Mouse (Mus musculus): Measurements from ENCODE around the gene Mab21l2.

The Mab21l2 gene

DNA sequence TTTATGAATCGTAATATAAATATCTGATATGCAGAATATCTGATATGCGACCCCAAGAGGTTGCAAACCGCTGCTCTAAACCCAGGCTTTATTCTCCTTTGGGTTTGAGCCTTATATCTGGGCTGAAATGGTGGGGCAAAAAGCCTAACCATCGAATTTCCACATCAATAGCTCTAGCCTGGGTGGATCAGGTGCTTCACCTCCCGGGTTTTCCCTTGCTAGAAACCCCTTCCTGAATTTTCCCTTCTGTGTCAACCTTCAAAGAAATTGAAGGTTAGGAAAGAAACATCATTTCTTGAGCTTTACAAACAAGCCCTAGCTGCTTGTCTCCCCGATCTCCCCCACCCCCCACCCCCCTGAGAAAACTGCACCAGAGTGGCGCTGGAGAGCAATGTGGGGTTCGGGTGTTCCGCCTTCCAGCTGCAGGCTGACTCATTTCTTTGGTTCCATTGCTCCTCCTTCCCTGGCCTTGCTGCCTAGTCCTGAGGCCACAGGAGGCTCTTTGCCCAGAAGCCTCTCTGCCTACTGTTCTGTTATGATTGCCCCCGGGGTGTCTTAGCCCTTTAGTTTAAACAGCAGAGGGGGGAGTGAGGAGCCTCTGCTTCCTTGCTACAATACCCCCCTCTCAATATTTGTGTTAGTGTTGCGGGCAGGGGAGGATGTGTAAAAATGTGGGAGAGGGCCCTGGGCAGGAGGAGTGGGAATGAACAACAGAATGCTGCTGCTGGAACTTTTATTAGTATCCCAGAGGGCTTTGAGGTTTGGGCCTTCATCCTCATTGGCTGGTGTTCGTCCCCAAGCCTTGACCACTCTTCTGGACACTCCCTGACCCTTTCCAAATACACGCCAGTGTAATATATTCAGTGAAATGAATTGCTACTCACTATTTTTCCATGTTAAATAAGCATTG, 9.5 kb downstream of the Mab21l2 start:
- DNase-seq, result no peak

DNA sequence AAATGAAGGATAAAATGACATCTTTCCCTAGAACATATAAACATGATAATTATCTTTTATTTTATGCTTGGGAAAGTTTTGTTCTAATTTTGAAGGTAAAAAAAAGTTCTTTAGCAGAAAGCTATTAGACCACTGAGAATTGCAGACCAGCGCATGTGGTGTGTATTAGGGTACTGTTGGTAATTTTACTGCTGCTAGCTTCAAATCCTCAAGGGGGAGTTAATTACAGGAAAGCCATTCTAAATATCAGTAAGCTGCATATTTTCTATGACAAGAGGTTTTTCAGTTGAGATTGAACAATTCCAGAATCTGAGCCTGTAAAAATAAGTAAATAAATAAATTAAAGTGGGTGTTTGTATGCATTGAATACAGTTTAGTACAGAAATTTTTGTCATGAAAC, 11.7 kb downstream of the Mab21l2 start:
- no peak for DNase-seq

GRCm38 (mm10) chr3:86531531-86532269, 16.7 kb downstream of the Mab21l2 start:
- DNase-seq, result no peak

- no peak for DNase-seq
Measured at GRCm38 (mm10) chr3:86522880-86523505, 25.4 kb downstream of the Mab21l2 start.

DNA sequence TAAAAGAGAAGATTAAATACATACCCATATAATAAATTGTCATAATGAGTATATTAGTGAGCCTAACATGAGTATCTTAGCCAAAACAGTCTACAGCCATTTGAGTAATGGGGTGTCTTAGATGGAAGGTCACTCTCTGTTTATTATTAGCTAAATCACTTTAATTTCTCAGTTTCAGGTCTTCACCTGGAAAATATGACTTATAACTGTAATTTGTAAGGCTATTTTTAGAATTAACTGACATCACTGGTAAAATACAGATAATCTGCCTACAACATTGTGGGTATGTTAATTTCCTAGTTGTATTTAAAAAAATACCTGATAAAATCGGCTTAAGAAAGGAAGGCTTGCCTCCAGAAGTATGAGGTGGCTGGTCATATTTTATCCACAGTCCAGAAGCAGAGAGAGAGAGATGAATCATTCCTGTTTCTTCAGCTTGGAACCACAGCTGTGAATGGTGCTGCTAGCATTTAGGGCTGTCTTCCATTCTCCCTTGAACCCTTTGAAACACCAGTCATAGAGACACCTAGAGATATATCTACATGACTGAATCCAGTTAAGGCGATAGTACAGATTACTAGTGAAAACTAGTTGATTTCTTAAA, 29.8 kb downstream of the Mab21l2 start:
- no peak for DNase-seq

DNA sequence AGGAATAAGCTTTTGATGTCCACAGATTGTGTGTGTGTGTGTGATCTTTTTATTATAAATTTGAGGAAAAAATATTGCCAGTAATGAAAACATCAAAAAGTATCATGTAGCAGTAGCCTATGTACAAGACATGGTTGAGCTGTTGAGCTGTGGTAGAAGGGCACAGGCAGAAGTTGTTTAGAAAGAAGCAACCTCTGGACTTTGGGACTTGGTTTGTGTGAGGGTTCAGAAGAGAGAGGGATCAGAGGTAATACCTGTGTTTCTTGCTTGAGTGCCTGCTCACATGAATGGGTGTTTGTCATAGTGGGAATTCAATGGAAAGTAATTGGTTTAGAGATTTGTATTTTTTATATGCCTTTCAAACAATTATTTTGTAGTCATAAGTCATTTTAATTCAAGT, 47.8 kb downstream of the Mab21l2 start:
- no peak for DNase-seq
